Mouse (Mus musculus): ENCODE results near the gene Htr1b. TPM values are rescaled to one million over a fixed set of nuclear protein-coding genes. Genes with fewer than 3 reads are reported as not detected.

The Htr1b gene
- polyA plus RNA-seq, 1 experiment from 2014 or later, result 0.58 TPM

- H3K4me2 ChIP-seq (replicated peaks; ENCODE audit: low read depth), result peak overlapping the region; percentile 98
- peak overlapping the region; percentile 64 for H3K4me3 ChIP-seq (ENCODE audit: low read depth, low read length)
- no peaks in the 10 kb centered on the region for H3K9me3 ChIP-seq (ENCODE audit: control insufficient read depth, low read length)
- DNase-seq (ENCODE audit: low spot score) (peak; percentile 28), ATAC-seq (ENCODE audit: low FRiP score, low TSS enrichment) (peak; percentile 45; the same call in 1 of the 2 replicates)
- H3K36me3 ChIP-seq (ENCODE audit: control insufficient read depth, insufficient read depth, low read length), result no peaks in the 10 kb centered on the region
- 0 out of 2 replicates have a peak, but pooled peaks cover 2% of the 10 kb centered on the region for H3K27me3 ChIP-seq (ENCODE audit: control insufficient read depth, insufficient read depth, low read length)
- TF ChIP-seq EP300 (optimal IDR thresholded peaks at IDR 0.05) (no peak), CTCF (IDR thresholded peaks at IDR 0.05; ENCODE audit: low read depth) (no peak)
- 1% methylated on average over 31 of the region's 31 CpGs for WGBS
- no peak overlapping the region for H3K27ac ChIP-seq (replicated peaks)
- H3K4me1 ChIP-seq (replicated peaks; ENCODE audit: control insufficient read depth, insufficient read depth), result no peaks in the 10 kb centered on the region
- peak overlapping the region; percentile 56; the same call in 1 of the 2 replicates for H3K9ac ChIP-seq (ENCODE audit: low read length)
Observed at GRCm38 (mm10) chr9:81632191-81632735, 1.4 kb downstream of the Htr1b start.

DNA sequence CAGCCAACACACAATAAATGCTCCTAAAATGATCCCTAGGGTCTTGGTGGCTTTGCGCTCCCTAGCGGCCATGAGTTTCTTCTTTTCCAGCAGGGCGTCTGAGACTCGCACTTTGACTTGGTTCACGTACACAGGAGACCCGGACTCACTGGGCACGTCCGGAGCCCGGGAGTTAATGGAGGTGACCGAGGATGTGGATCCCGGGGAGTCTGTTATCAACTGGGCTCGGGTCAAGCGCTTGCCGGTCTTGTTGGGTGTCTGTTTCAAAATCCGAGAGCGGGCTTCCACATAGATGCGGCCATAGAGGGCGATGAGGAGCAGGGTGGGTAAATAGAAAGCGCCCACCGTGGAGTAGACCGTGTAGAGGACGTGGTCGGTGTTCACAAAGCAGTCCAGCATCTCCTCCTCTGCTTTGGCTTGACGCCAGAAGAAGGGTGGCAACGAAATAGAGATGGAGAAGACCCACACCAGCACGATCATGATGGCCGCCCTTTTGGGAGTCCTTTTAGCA is 2.0 kb downstream of the Htr1b start:
- DNase-seq (ENCODE audit: low spot score) (peak; percentile 22), ATAC-seq (ENCODE audit: low FRiP score, low TSS enrichment) (no peak)
- 8% methylated on average over 27 of the region's 27 CpGs for WGBS

GRCm38 (mm10) chr9:81626899-81627606 is 6.6 kb downstream of the Htr1b start:
- WGBS, result 39% methylated on average over 9 of the region's 9 CpGs
- no peaks in the 10 kb centered on the region for H3K27me3 ChIP-seq (ENCODE audit: control insufficient read depth, insufficient read depth, low read length)
- no peaks in the 10 kb centered on the region for H3K36me3 ChIP-seq (ENCODE audit: control insufficient read depth, insufficient read depth, low read length)
- no peak overlapping the region for H3K4me2 ChIP-seq (replicated peaks; ENCODE audit: low read depth)
- H3K27ac ChIP-seq (replicated peaks), result no peak overlapping the region
- H3K4me3 ChIP-seq (ENCODE audit: low read depth, low read length), result no peak overlapping the region
- DNase-seq (ENCODE audit: low spot score) (peak; percentile 79), ATAC-seq (ENCODE audit: low FRiP score, low TSS enrichment) (no peak)
- TF ChIP-seq CTCF (IDR thresholded peaks at IDR 0.05; ENCODE audit: low read depth) (peak; percentile 90), EP300 (optimal IDR thresholded peaks at IDR 0.05) (no peak)
- no peaks in the 10 kb centered on the region for H3K4me1 ChIP-seq (replicated peaks; ENCODE audit: control insufficient read depth, insufficient read depth)
- H3K9ac ChIP-seq (ENCODE audit: low read length), result no peak overlapping the region
- H3K9me3 ChIP-seq (ENCODE audit: control insufficient read depth, low read length), result no peaks in the 10 kb centered on the region

More for the DNA sequence above, 2.0 kb downstream of the Htr1b start:
- Histone ChIP-seq H3K27me3 (ENCODE audit: control insufficient read depth, insufficient read depth, low read length) (0 out of 2 replicates have a peak, but pooled peaks cover 2% of the 10 kb centered on the region), H3K36me3 (ENCODE audit: control insufficient read depth, insufficient read depth, low read length) (no peaks in the 10 kb centered on the region), H3K9me3 (ENCODE audit: control insufficient read depth, low read length) (no peaks in the 10 kb centered on the region), H3K4me1 (replicated peaks; ENCODE audit: control insufficient read depth, insufficient read depth) (no peaks in the 10 kb centered on the region), H3K4me3 (ENCODE audit: low read depth, low read length) (peak overlapping the region; percentile 64), H3K4me2 (replicated peaks; ENCODE audit: low read depth) (peak overlapping the region; percentile 98), H3K27ac (replicated peaks) (no peak overlapping the region), H3K9ac (ENCODE audit: low read length) (no peak overlapping the region)
- TF ChIP-seq EP300 (optimal IDR thresholded peaks at IDR 0.05), result no peak
- peak; percentile 56 for TF ChIP-seq CTCF (IDR thresholded peaks at IDR 0.05; ENCODE audit: low read depth)

- no peak for TF ChIP-seq EP300 (optimal IDR thresholded peaks at IDR 0.05)
- TF ChIP-seq CTCF (IDR thresholded peaks at IDR 0.05; ENCODE audit: low read depth), result no peak
- Histone ChIP-seq H3K27ac (replicated peaks) (no peak overlapping the region), H3K4me3 (ENCODE audit: low read depth, low read length) (no peak overlapping the region), H3K4me1 (replicated peaks; ENCODE audit: control insufficient read depth, insufficient read depth) (no peaks in the 10 kb centered on the region), H3K4me2 (replicated peaks; ENCODE audit: low read depth) (no peak overlapping the region), H3K36me3 (ENCODE audit: control insufficient read depth, insufficient read depth, low read length) (no peaks in the 10 kb centered on the region), H3K9ac (ENCODE audit: low read length) (no peak overlapping the region), H3K9me3 (ENCODE audit: control insufficient read depth, low read length) (no peaks in the 10 kb centered on the region), H3K27me3 (ENCODE audit: control insufficient read depth, insufficient read depth, low read length) (no peaks in the 10 kb centered on the region)
- DNase-seq (ENCODE audit: low spot score) (no peak), ATAC-seq (ENCODE audit: low FRiP score, low TSS enrichment) (no peak)
Observed at GRCm38 (mm10) chr9:81625898-81626297, 7.7 kb downstream of the Htr1b start.

GRCm38 (mm10) chr9:81622873-81623272 is 10.8 kb downstream of the Htr1b start:
- WGBS, result 58% methylated on average over 5 of the region's 5 CpGs
- DNase-seq (ENCODE audit: low spot score), result no peak
- no peak for ATAC-seq (ENCODE audit: low FRiP score, low TSS enrichment)
- Histone ChIP-seq H3K9me3 (ENCODE audit: control insufficient read depth, low read length) (no peaks in the 10 kb centered on the region), H3K4me1 (replicated peaks; ENCODE audit: control insufficient read depth, insufficient read depth) (no peaks in the 10 kb centered on the region), H3K36me3 (ENCODE audit: control insufficient read depth, insufficient read depth, low read length) (no peaks in the 10 kb centered on the region), H3K27me3 (ENCODE audit: control insufficient read depth, insufficient read depth, low read length) (no peaks in the 10 kb centered on the region), H3K9ac (ENCODE audit: low read length) (no peak overlapping the region), H3K27ac (replicated peaks) (no peak overlapping the region), H3K4me2 (replicated peaks; ENCODE audit: low read depth) (no peak overlapping the region), H3K4me3 (ENCODE audit: low read depth, low read length) (no peak overlapping the region)
- no peak for TF ChIP-seq CTCF (IDR thresholded peaks at IDR 0.05; ENCODE audit: low read depth)

DNA sequence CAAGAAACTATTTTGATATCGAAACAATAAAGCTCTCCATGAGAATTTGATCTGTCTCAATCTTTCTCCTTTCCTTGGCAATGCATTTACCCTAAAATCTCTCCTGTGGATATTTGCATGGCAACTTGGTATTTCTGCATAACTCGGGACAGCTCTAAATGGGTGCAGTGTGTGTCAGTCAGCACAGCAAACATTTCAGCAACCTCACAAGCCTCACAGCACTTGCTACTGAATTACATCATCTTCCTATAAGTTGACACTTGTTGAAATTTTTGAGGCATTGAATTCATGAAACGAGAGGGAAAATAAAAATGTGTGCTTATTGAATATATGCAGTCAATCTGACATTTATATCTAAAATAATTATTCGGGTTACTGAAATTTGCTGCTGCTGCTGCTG is 22.6 kb downstream of the Htr1b start:
- 74% methylated on average over 4 of the region's 4 CpGs for WGBS
- Histone ChIP-seq H3K4me1 (replicated peaks; ENCODE audit: control insufficient read depth, insufficient read depth) (no peaks in the 10 kb centered on the region), H3K4me3 (ENCODE audit: low read depth, low read length) (no peak overlapping the region), H3K36me3 (ENCODE audit: control insufficient read depth, insufficient read depth, low read length) (no peaks in the 10 kb centered on the region), H3K27ac (replicated peaks) (no peak overlapping the region), H3K9ac (ENCODE audit: low read length) (no peak overlapping the region), H3K4me2 (replicated peaks; ENCODE audit: low read depth) (no peak overlapping the region), H3K9me3 (ENCODE audit: control insufficient read depth, low read length) (no peaks in the 10 kb centered on the region), H3K27me3 (ENCODE audit: control insufficient read depth, insufficient read depth, low read length) (no peaks in the 10 kb centered on the region)
- no peak for ATAC-seq (ENCODE audit: low FRiP score, low TSS enrichment)
- TF ChIP-seq EP300 (optimal IDR thresholded peaks at IDR 0.05) (no peak), CTCF (IDR thresholded peaks at IDR 0.05; ENCODE audit: low read depth) (no peak)
- no peak for DNase-seq (ENCODE audit: low spot score)

Other genes starting within 250 kb of the Htr1b start
- 0.45 and 0.70 TPM in 2 replicates for gene Mei4, start 229.8 kb upstream of the Htr1b start, polyA plus RNA-seq (2015; fragmentation: Nextera tagmentation; extraction: Ambion mirVana)